Mouse (Mus musculus) CH12.LX (cell line): Measurements from ENCODE around the gene Ppl.

Experiments
- CTCF ChIP-seq, 2 experiments: IDR thresholded peaks in 1 of 2; conservative IDR thresholded peaks in 1 of 2; 2 replicates each; pipeline ENCODE4 v1.5.1; 2011 to 2012; ENCODE audit warnings: low read depth in 2 of 2, low read length in 2 of 2, improper control_type of control experiment in 1 of 2, inconsistent platforms in 1 of 2, mild to moderate bottlenecking in 1 of 2, moderate library complexity in 1 of 2
- EP300 ChIP-seq: IDR thresholded peaks from 2 replicates; pipeline ENCODE4 v1.6.1; 2011; ENCODE audit warnings: low read length, improper control_type of control experiment
- KAT2A ChIP-seq: IDR thresholded peaks from 2 replicates; pipeline ENCODE4 v1.6.1; 2012; ENCODE audit warnings: low read length, improper control_type of control experiment, inconsistent platforms; ENCODE audit not compliant: insufficient replicate concordance
- RCOR1 ChIP-seq: conservative IDR thresholded peaks from 2 replicates; pipeline ENCODE4 v1.6.1; 2012; ENCODE audit warnings: low read depth, mild to moderate bottlenecking, inconsistent platforms, low read length, improper control_type of control experiment
- SMC3 ChIP-seq: IDR thresholded peaks from 2 replicates; pipeline ENCODE4 v1.6.1; 2011; ENCODE audit warnings: low read depth, low read length, improper control_type of control experiment
- UBTF ChIP-seq: IDR thresholded peaks from 2 replicates; pipeline ENCODE4 v1.6.1; 2012; ENCODE audit warnings: low read depth, mild to moderate bottlenecking, inconsistent platforms, low read length, improper control_type of control experiment, moderate library complexity

- TF ChIP-seq EP300: no peak
- TF ChIP-seq UBTF: no peak
- no peak for TF ChIP-seq KAT2A
- no peak for TF ChIP-seq SMC3
- TF ChIP-seq CTCF (conservative IDR thresholded peaks at IDR 0.05 in 1 of 2, IDR thresholded peaks at IDR 0.05 in 1 of 2; ENCODE audit: low read depth in 2 of 2, low read length in 2 of 2): no peak
- TF ChIP-seq RCOR1: no peak
Measured at GRCm38 (mm10) chr16:5137006-5137540, 4.9 kb upstream of the Ppl start.
